Mouse (Mus musculus): ENCODE measurements at regions not wholly inside any gene's neighbourhood (a gene's known extent, or its start where the extent isn't known, plus 50 kb on each side); places are given as distances from the start of the nearest gene placed in this dataset.

- no peak for DNase-seq (ENCODE audit: low read depth, low spot score)
These were observed 50.5 kb upstream of the Ednra start for GRCm38 (mm10) chr8:77774551-77775335.

- no peak for DNase-seq (ENCODE audit: low read depth, low spot score)
These were observed 51.3 kb upstream of the Ednra start for GRCm38 (mm10) chr8:77775526-77775925.

- DNase-seq (ENCODE audit: low read depth, low spot score): no peak
These were observed 53.3 kb upstream of the Ednra start for GRCm38 (mm10) chr8:77777597-77777996.

- no peak for DNase-seq (ENCODE audit: low read depth, low spot score)
These were observed 61.5 kb upstream of the Ednra start for GRCm38 (mm10) chr8:77785676-77786255.

GRCm38 (mm10) chr8:77794911-77795310, 70.6 kb upstream of the Ednra start:
- DNase-seq (ENCODE audit: low read depth, low spot score): no peak

- no peak for DNase-seq (ENCODE audit: low read depth, low spot score)
These were observed 79.1 kb upstream of the Ednra start for GRCm38 (mm10) chr8:77803147-77803903.

- DNase-seq (ENCODE audit: low read depth, low spot score): no peak
These were observed 80.3 kb upstream of the Ednra start for GRCm38 (mm10) chr8:77804536-77804935.

GRCm38 (mm10) chr8:77804956-77805355, 80.7 kb upstream of the Ednra start:
- no peak for DNase-seq (ENCODE audit: low read depth, low spot score)

- no peak for DNase-seq (ENCODE audit: low read depth, low spot score)
These were observed 81.4 kb upstream of the Ednra start for GRCm38 (mm10) chr8:77805657-77806056.

GRCm38 (mm10) chr8:77814796-77815647, 90.8 kb upstream of the Ednra start:
- no peak for DNase-seq (ENCODE audit: low read depth, low spot score)

GRCm38 (mm10) chr8:77815648-77815971, 91.3 kb upstream of the Ednra start:
- DNase-seq (ENCODE audit: low read depth, low spot score): no peak

GRCm38 (mm10) chr8:77816217-77816616, 92.0 kb upstream of the Ednra start:
- DNase-seq (ENCODE audit: low read depth, low spot score): no peak

GRCm38 (mm10) chr8:77825786-77826185, 101.5 kb upstream of the Ednra start:
- DNase-seq (ENCODE audit: low read depth, low spot score): no peak

- DNase-seq (ENCODE audit: low read depth, low spot score): no peak
These were observed 102.0 kb upstream of the Ednra start for GRCm38 (mm10) chr8:77826255-77826654.

GRCm38 (mm10) chr8:77828079-77828478, 103.8 kb upstream of the Ednra start:
- no peak for DNase-seq (ENCODE audit: low read depth, low spot score)

- no peak for DNase-seq (ENCODE audit: low read depth, low spot score)
These were observed 105.0 kb upstream of the Ednra start for GRCm38 (mm10) chr8:77829126-77829748.

GRCm38 (mm10) chr8:77829764-77830163, 105.5 kb upstream of the Ednra start:
- no peak for DNase-seq (ENCODE audit: low read depth, low spot score)

- no peak for DNase-seq (ENCODE audit: low read depth, low spot score)
These were observed 110.0 kb upstream of the Ednra start for GRCm38 (mm10) chr8:77834283-77834682.

- DNase-seq (ENCODE audit: low read depth, low spot score): no peak
These were observed 112.7 kb upstream of the Ednra start for GRCm38 (mm10) chr8:77836902-77837489.

- no peak for DNase-seq (ENCODE audit: low read depth, low spot score)
These were observed 118.3 kb upstream of the Ednra start for GRCm38 (mm10) chr8:77842392-77843139.
